Mouse (Mus musculus) liver, embryonic 14.5 days (tissue): Measurements from ENCODE around the gene Slamf8.

Experiments used
- CTCF ChIP-seq: IDR thresholded peaks from 2 replicates; pipeline ENCODE4 v1.5.1; 2016; ENCODE audit warnings: antibody characterized with exemption, low read depth, control low read depth
- EP300 ChIP-seq: IDR thresholded peaks from 2 replicates; pipeline ENCODE4 v1.6.1; 2016; ENCODE audit warnings: antibody characterized with exemption, low read depth

DNA sequence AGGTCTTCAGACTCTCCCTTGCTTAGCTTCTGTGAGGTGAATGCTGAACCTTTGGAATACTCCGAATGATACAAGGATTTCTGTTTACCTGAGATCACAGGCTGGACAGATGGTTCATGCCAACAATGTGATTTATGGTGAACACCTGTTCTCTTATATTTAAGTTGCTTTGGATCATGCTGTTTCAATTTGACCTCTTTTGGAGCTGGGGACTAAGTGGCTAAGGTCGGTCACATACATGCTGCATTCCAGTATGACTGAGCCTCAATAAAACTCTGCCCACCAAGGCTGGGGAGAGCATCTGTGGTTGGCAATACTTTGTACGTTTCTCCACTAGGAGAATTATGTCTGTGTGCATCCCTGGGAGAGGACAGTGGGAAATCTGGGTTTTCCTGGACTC, 33.7 kb upstream of the Slamf8 start:
- TF ChIP-seq CTCF, result no peak
- no peak for TF ChIP-seq EP300
